ENCODE assay signal across 10 mouse cellular contexts in genomic region chr11:61647956-61648748, GRCm38 (mm10). TPM values are rescaled to one million over a fixed set of nuclear protein-coding genes. Genes with fewer than 3 reads are reported as not detected.
DNase-seq lines count a peak whose midpoint lies in the region.
"Had no signal": no experiment of that assay in that cellular context is flagged by ENCODE, and none has a peak within 500 bp of the region (broad histone marks: within the 10 kb centered on the region; RNA-seq: fewer than 3 reads in every experiment).

No protein-coding gene starts in this region.

- peak; percentile 14 for DNase-seq in gastrocnemius, adult 18-20 months (ENCODE audit: low spot score)
- DNase-seq in gastrocnemius, postnatal 36 days: no peak
- DNase-seq in urinary bladder, postnatal 14 days (ENCODE audit: low spot score): peak; percentile 32
- no peak for DNase-seq in urinary bladder, postnatal 25 days (ENCODE audit: low spot score)
- DNase-seq in induced T-regulatory cell, adult 2 months (ENCODE audit: low read depth): peak; percentile 79
- DNase-seq in right cerebral cortex, adult 2 months (ENCODE audit: low spot score in 2 of 2): no peak
- DNase-seq in c-Kit-positive CD71-positive TER-119-positive erythroid progenitor cells, embryonic 14.5 days (ENCODE audit: low spot score): no peak
- DNase-seq: cerebellum, adult 11 months; left cerebral cortex, postnatal 4 days; retina, postnatal 1 day had no signal

- intact Hi-C loops in gastrocnemius, postnatal 36 days (cut with DNase I): no loop called here

RNA-seq across cellular contexts. Expression of gene Grap, which starts 4.9 kb away (rescaled TPM):
- total RNA-seq in gastrocnemius, adult 18-20 months (2021): 1 to 10 TPM; 2.0 to 2.7 TPM
- total RNA-seq in gastrocnemius, postnatal 36 days (2021): 1 to 10 TPM; 4.4 to 5.5 TPM

RNA-seq across cellular contexts. Expression of gene Fam83g, which starts 35.7 kb away (rescaled TPM):
- total RNA-seq in gastrocnemius, adult 18-20 months (2021): 1 to 10 TPM in 1 of 2 experiments, under 1 TPM in 1; 0.57 to 1.1 TPM
- total RNA-seq in gastrocnemius, postnatal 36 days (2021): under 1 TPM; 0.12 to 0.18 TPM

Comparison
In these comparisons a context has a peak if more than half of its experiments do, and no peak if none do; other contexts are left out.
1. DNase-seq: peak in gastrocnemius, adult 18-20 months (single experiment), urinary bladder, postnatal 14 days (single experiment) and induced T-regulatory cell, adult 2 months (single experiment); none in gastrocnemius, postnatal 36 days (0 of 2), urinary bladder, postnatal 25 days (single experiment), right cerebral cortex, adult 2 months (0 of 2) and c-Kit-positive CD71-positive TER-119-positive erythroid progenitor cells, embryonic 14.5 days (single experiment).